Mouse (Mus musculus): ENCODE results near the gene Zfp148.
"Not testable (repeated sequence)": the region's sequence is repeated elsewhere in the genome, so short reads cannot be mapped to it uniquely, and the experiment has no call there.

Zfp148 gene

GRCm38 (mm10) chr16:33381614-33382245 lies 1.1 kb downstream of the Zfp148 start:
- in situ Hi-C loops (cut with MboI, MseI) = no loop called here

- in situ Hi-C loops (cut with MboI, MseI) = no loop called here
Observed at GRCm38 (mm10) chr16:33382341-33382740, 1.7 kb downstream of the Zfp148 start.

GRCm38 (mm10) chr16:33383584-33383983 lies 2.9 kb downstream of the Zfp148 start:
- in situ Hi-C loops (cut with MboI, MseI) = no loop called here

- in situ Hi-C loops (cut with MboI, MseI) = not testable (repeated sequence)
Observed at GRCm38 (mm10) chr16:33384057-33384456, 3.4 kb downstream of the Zfp148 start.

GRCm38 (mm10) chr16:33387013-33387412 lies 6.4 kb downstream of the Zfp148 start:
- in situ Hi-C loops (cut with MboI, MseI) = no loop called here

GRCm38 (mm10) chr16:33387420-33387819 lies 6.8 kb downstream of the Zfp148 start:
- in situ Hi-C loops (cut with MboI, MseI) = no loop called here

GRCm38 (mm10) chr16:33399913-33400782 lies 19.5 kb downstream of the Zfp148 start:
- in situ Hi-C loops (cut with MboI, MseI) = no loop called here

- in situ Hi-C loops (cut with MboI, MseI) = no loop called here
Observed at GRCm38 (mm10) chr16:33400943-33401342, 20.3 kb downstream of the Zfp148 start.

GRCm38 (mm10) chr16:33403258-33403657 lies 22.6 kb downstream of the Zfp148 start:
- in situ Hi-C loops (cut with MboI, MseI) = no loop called here

- in situ Hi-C loops (cut with MboI, MseI) = no loop called here
Observed at GRCm38 (mm10) chr16:33404055-33404454, 23.4 kb downstream of the Zfp148 start.

GRCm38 (mm10) chr16:33405487-33405886 lies 24.9 kb downstream of the Zfp148 start:
- in situ Hi-C loops (cut with MboI, MseI) = no loop called here

GRCm38 (mm10) chr16:33410151-33410550 lies 29.5 kb downstream of the Zfp148 start:
- in situ Hi-C loops (cut with MboI, MseI) = no loop called here

GRCm38 (mm10) chr16:33410605-33411004 lies 30.0 kb downstream of the Zfp148 start:
- in situ Hi-C loops (cut with MboI, MseI) = no loop called here

- in situ Hi-C loops (cut with MboI, MseI) = no loop called here
Observed at GRCm38 (mm10) chr16:33414191-33414590, 33.6 kb downstream of the Zfp148 start.

GRCm38 (mm10) chr16:33415607-33416006 lies 35.0 kb downstream of the Zfp148 start:
- in situ Hi-C loops (cut with MboI, MseI) = no loop called here

- in situ Hi-C loops (cut with MboI, MseI) = no loop called here
Observed at GRCm38 (mm10) chr16:33428327-33428726, 47.7 kb downstream of the Zfp148 start.

GRCm38 (mm10) chr16:33431660-33432059 lies 51.0 kb downstream of the Zfp148 start:
- in situ Hi-C loops (cut with MboI, MseI) = no loop called here

- in situ Hi-C loops (cut with MboI, MseI) = no loop called here
Observed at GRCm38 (mm10) chr16:33441065-33441464, 60.4 kb downstream of the Zfp148 start.

GRCm38 (mm10) chr16:33446830-33447229 lies 66.2 kb downstream of the Zfp148 start:
- in situ Hi-C loops (cut with MboI, MseI) = no loop called here

GRCm38 (mm10) chr16:33453826-33454225 lies 73.2 kb downstream of the Zfp148 start:
- in situ Hi-C loops (cut with MboI, MseI) = no loop called here

- in situ Hi-C loops (cut with MboI, MseI) = no loop called here
Observed at GRCm38 (mm10) chr16:33454306-33454705, 73.7 kb downstream of the Zfp148 start.

GRCm38 (mm10) chr16:33455263-33455910 lies 74.8 kb downstream of the Zfp148 start:
- in situ Hi-C loops (cut with MboI, MseI) = no loop called here

Data from T-helper 17 cell (primary cell).